ENCODE assay signal across 21 mouse cellular contexts in the genomic region with DNA sequence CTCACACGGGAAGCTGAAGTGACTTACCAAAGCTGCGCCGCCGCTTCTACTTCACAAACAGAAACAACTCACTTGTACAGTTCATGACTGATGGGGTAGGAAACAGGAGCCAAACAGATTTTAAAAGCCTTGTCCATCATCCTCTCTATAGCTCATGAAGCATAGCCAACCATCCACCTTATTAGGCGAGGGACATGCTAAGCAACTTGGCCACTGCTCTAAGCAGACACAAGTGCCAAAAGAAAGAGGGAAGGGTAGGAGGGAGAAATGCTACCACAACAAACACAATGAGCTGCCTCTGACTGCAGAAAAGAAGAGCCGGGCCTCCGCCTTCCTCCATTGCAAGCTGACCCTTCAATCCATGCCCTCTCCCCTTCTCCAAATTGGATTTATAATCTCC.
A peak's percentile ranks its signal among the peaks of the same experiment; 100 is the strongest.
DNase-seq lines count a peak whose midpoint lies in the region; ATAC-seq and TF ChIP-seq lines count a peak whose summit lies in the region.
"Had no signal": no experiment of that assay in that cellular context is flagged by ENCODE, and none has a peak within 500 bp of the region (broad histone marks: within the 10 kb centered on the region; RNA-seq: fewer than 3 reads in every experiment).

No protein-coding gene starts in this region.

- H3K9ac ChIP-seq in forebrain, embryonic 13.5 days: no peak overlapping the region
- H3K9ac ChIP-seq in forebrain, postnatal 0 days: no peak overlapping the region
- no peak overlapping the region for H3K9ac ChIP-seq in forebrain, embryonic 16.5 days (replicated peaks; ENCODE audit: low read depth, low read length)
- no peak overlapping the region for H3K9ac ChIP-seq in forebrain, embryonic 12.5 days
- H3K9ac ChIP-seq in hindbrain, embryonic 15.5 days: no peak overlapping the region
- H3K9ac ChIP-seq in midbrain, postnatal 0 days (replicated peaks; ENCODE audit: low read length, poor library complexity, severe bottlenecking): no peak overlapping the region
- no peak overlapping the region for H3K9ac ChIP-seq in midbrain, embryonic 15.5 days
- H3K9ac ChIP-seq: heart, embryonic 13.5 days had no signal

- no peak overlapping the region for H3K4me3 ChIP-seq in forebrain, embryonic 13.5 days
- no peak overlapping the region for H3K4me3 ChIP-seq in forebrain, postnatal 0 days (ENCODE audit: low read depth, low read length)
- no peak overlapping the region for H3K4me3 ChIP-seq in forebrain, embryonic 16.5 days (replicated peaks; ENCODE audit: low read length)
- no peak overlapping the region for H3K4me3 ChIP-seq in forebrain, embryonic 12.5 days (replicated peaks)
- no peak overlapping the region for H3K4me3 ChIP-seq in hindbrain, embryonic 15.5 days
- no peak overlapping the region for H3K4me3 ChIP-seq in hindbrain, embryonic 10.5 days
- no peak overlapping the region for H3K4me3 ChIP-seq in midbrain, postnatal 0 days (ENCODE audit: low read depth, low read length)
- H3K4me3 ChIP-seq in midbrain, embryonic 15.5 days: no peak overlapping the region
- H3K4me3 ChIP-seq: heart, adult 2 months; heart, embryonic 10.5 days; heart, embryonic 13.5 days had no signal

- H3K27ac ChIP-seq in forebrain, embryonic 13.5 days: no peak overlapping the region
- H3K27ac ChIP-seq in forebrain, postnatal 0 days (ENCODE audit: low read depth, low read length): no peak overlapping the region
- no peak overlapping the region for H3K27ac ChIP-seq in forebrain, embryonic 16.5 days (ENCODE audit: low read length)
- no peak overlapping the region for H3K27ac ChIP-seq in forebrain, embryonic 12.5 days
- no peak overlapping the region for H3K27ac ChIP-seq in hindbrain, embryonic 15.5 days (replicated peaks)
- H3K27ac ChIP-seq in hindbrain, embryonic 10.5 days: no peak overlapping the region
- no peak overlapping the region for H3K27ac ChIP-seq in midbrain, postnatal 0 days (ENCODE audit: low read depth, low read length)
- no peak overlapping the region for H3K27ac ChIP-seq in midbrain, embryonic 15.5 days
- H3K27ac ChIP-seq: heart, adult 2 months; heart, embryonic 10.5 days; heart, embryonic 13.5 days had no signal

- no peak overlapping the region for H3K4me2 ChIP-seq in forebrain, embryonic 13.5 days
- no peak overlapping the region for H3K4me2 ChIP-seq in forebrain, postnatal 0 days (ENCODE audit: low read depth)
- no peak overlapping the region for H3K4me2 ChIP-seq in forebrain, embryonic 16.5 days (ENCODE audit: low read length)
- no peak overlapping the region for H3K4me2 ChIP-seq in forebrain, embryonic 12.5 days
- H3K4me2 ChIP-seq in hindbrain, embryonic 15.5 days: no peak overlapping the region
- no peak overlapping the region for H3K4me2 ChIP-seq in midbrain, postnatal 0 days (ENCODE audit: low read depth, low read length, poor library complexity, severe bottlenecking)
- no peak overlapping the region for H3K4me2 ChIP-seq in midbrain, embryonic 15.5 days
- H3K4me2 ChIP-seq: heart, embryonic 13.5 days had no signal

- no peaks in the 10 kb centered on the region for H3K9me3 ChIP-seq in forebrain, embryonic 13.5 days (replicated peaks)
- H3K9me3 ChIP-seq in forebrain, postnatal 0 days (ENCODE audit: low read length): no peaks in the 10 kb centered on the region
- H3K9me3 ChIP-seq in forebrain, embryonic 16.5 days (ENCODE audit: control insufficient read depth, low read length): no peaks in the 10 kb centered on the region
- no peaks in the 10 kb centered on the region for H3K9me3 ChIP-seq in forebrain, embryonic 12.5 days
- H3K9me3 ChIP-seq in hindbrain, embryonic 15.5 days: no peaks in the 10 kb centered on the region
- no peaks in the 10 kb centered on the region for H3K9me3 ChIP-seq in hindbrain, embryonic 10.5 days
- no peaks in the 10 kb centered on the region for H3K9me3 ChIP-seq in midbrain, postnatal 0 days (ENCODE audit: low read length)
- H3K9me3 ChIP-seq in midbrain, embryonic 15.5 days: no peaks in the 10 kb centered on the region
- H3K9me3 ChIP-seq: heart, embryonic 10.5 days; heart, embryonic 13.5 days had no signal

- H3K27me3 ChIP-seq in forebrain, embryonic 13.5 days: no peaks in the 10 kb centered on the region
- no peaks in the 10 kb centered on the region for H3K27me3 ChIP-seq in forebrain, postnatal 0 days (ENCODE audit: insufficient read depth, low read length)
- no peaks in the 10 kb centered on the region for H3K27me3 ChIP-seq in forebrain, embryonic 16.5 days (replicated peaks; ENCODE audit: control insufficient read depth, insufficient read depth, low read length)
- H3K27me3 ChIP-seq in forebrain, embryonic 12.5 days: no peaks in the 10 kb centered on the region
- H3K27me3 ChIP-seq in hindbrain, embryonic 15.5 days: no peaks in the 10 kb centered on the region
- no peaks in the 10 kb centered on the region for H3K27me3 ChIP-seq in hindbrain, embryonic 10.5 days (ENCODE audit: insufficient read depth, poor library complexity, severe bottlenecking)
- no peaks in the 10 kb centered on the region for H3K27me3 ChIP-seq in midbrain, postnatal 0 days (ENCODE audit: insufficient read depth, low read length)
- H3K27me3 ChIP-seq in midbrain, embryonic 15.5 days (replicated peaks): no peaks in the 10 kb centered on the region
- H3K27me3 ChIP-seq: heart, embryonic 13.5 days had no signal

- no peak for TF ChIP-seq CTCF in forebrain, postnatal 0 days (IDR thresholded peaks at IDR 0.05; ENCODE audit: low read depth)
- no peak for TF ChIP-seq CTCF in midbrain, postnatal 0 days (IDR thresholded peaks at IDR 0.05)

- no peaks in the 10 kb centered on the region for H3K4me1 ChIP-seq in forebrain, embryonic 13.5 days
- no peaks in the 10 kb centered on the region for H3K4me1 ChIP-seq in forebrain, postnatal 0 days (ENCODE audit: insufficient read depth)
- 0 out of 2 replicates have a peak, but pooled peaks cover 3% of the 10 kb centered on the region for H3K4me1 ChIP-seq in forebrain, embryonic 16.5 days (replicated peaks; ENCODE audit: control insufficient read depth, insufficient read depth, low read length)
- no peaks in the 10 kb centered on the region for H3K4me1 ChIP-seq in forebrain, embryonic 12.5 days
- H3K4me1 ChIP-seq in hindbrain, embryonic 15.5 days (replicated peaks): 0 out of 2 replicates have a peak, but pooled peaks cover under 1% of the 10 kb centered on the region
- H3K4me1 ChIP-seq in hindbrain, embryonic 10.5 days (replicated peaks): 0 out of 2 replicates have a peak, but pooled peaks cover 4% of the 10 kb centered on the region
- H3K4me1 ChIP-seq in midbrain, postnatal 0 days (ENCODE audit: insufficient read depth, low read length): no peaks in the 10 kb centered on the region
- no peaks in the 10 kb centered on the region for H3K4me1 ChIP-seq in midbrain, embryonic 15.5 days

- ATAC-seq in forebrain, embryonic 13.5 days: peak; percentile 23; the same call in 1 of the 2 replicates
- ATAC-seq in forebrain, postnatal 0 days: no peak
- ATAC-seq in forebrain, embryonic 16.5 days: peak; percentile 76
- ATAC-seq in forebrain, embryonic 12.5 days (ENCODE audit: low FRiP score): no peak
- 0 out of 2 replicates have a peak, but pooled peaks have one; percentile 46 for ATAC-seq in hindbrain, embryonic 15.5 days (ENCODE audit: low FRiP score, low read depth)
- ATAC-seq in midbrain, postnatal 0 days (ENCODE audit: low FRiP score): no peak
- no peak for ATAC-seq in midbrain, embryonic 15.5 days (replicated peaks)
- ATAC-seq: activated CD4-positive, CD25-positive, alpha-beta regulatory T cell, adult 4 months; intestine, postnatal 0 days had no signal

- H3K36me3 ChIP-seq in forebrain, embryonic 13.5 days (ENCODE audit: poor library complexity, severe bottlenecking): no peaks in the 10 kb centered on the region
- H3K36me3 ChIP-seq in forebrain, postnatal 0 days (ENCODE audit: insufficient read depth): no peaks in the 10 kb centered on the region
- no peaks in the 10 kb centered on the region for H3K36me3 ChIP-seq in forebrain, embryonic 16.5 days (ENCODE audit: control insufficient read depth, insufficient read depth)
- H3K36me3 ChIP-seq in forebrain, embryonic 12.5 days (replicated peaks): no peaks in the 10 kb centered on the region
- H3K36me3 ChIP-seq in hindbrain, embryonic 15.5 days: no peaks in the 10 kb centered on the region
- no peaks in the 10 kb centered on the region for H3K36me3 ChIP-seq in hindbrain, embryonic 10.5 days
- no peaks in the 10 kb centered on the region for H3K36me3 ChIP-seq in midbrain, postnatal 0 days (ENCODE audit: insufficient read depth, low read length)
- no peaks in the 10 kb centered on the region for H3K36me3 ChIP-seq in midbrain, embryonic 15.5 days (replicated peaks)
- H3K36me3 ChIP-seq: heart, embryonic 10.5 days; heart, embryonic 13.5 days had no signal

- DNase-seq in forebrain, postnatal 0 days: no peak
- no peak for DNase-seq in hindbrain, embryonic 10.5 days (ENCODE audit: low spot score)
- DNase-seq in midbrain, postnatal 0 days (ENCODE audit: low spot score): peak; percentile 15
- DNase-seq: adrenal gland, adult 8-10 months; adrenal gland, postnatal 25 days; cerebellum, adult 18-20 months; cerebellum, adult 9-10 months; cerebellum, postnatal 14 days; gastrocnemius, postnatal 25 days; heart, adult 2 months; heart, postnatal 14 days; kidney, adult 2 months had no signal

- 72% methylated on average over 7 of the region's 7 CpGs for WGBS in forebrain, embryonic 13.5 days
- 47% methylated on average over 7 of the region's 7 CpGs for WGBS in forebrain, postnatal 0 days
- 51% methylated on average over 7 of the region's 7 CpGs for WGBS in forebrain, embryonic 16.5 days
- 82% methylated on average over 7 of the region's 7 CpGs for WGBS in forebrain, embryonic 12.5 days
- whole genome bisulfite sequencing in hindbrain, embryonic 15.5 days: 79% methylated on average over 7 of the region's 7 CpGs
- WGBS in hindbrain, embryonic 10.5 days: 92% methylated on average over 7 of the region's 7 CpGs
- 79% methylated on average over 7 of the region's 7 CpGs for WGBS in midbrain, postnatal 0 days
- WGBS in midbrain, embryonic 15.5 days: 77% methylated on average over 7 of the region's 7 CpGs

Comparison
In these comparisons a context has a peak if more than half of its experiments do, and no peak if none do; other contexts are left out.
1. ATAC-seq: peak in forebrain, embryonic 13.5 days (single experiment), forebrain, embryonic 16.5 days (single experiment) and hindbrain, embryonic 15.5 days (single experiment); none in forebrain, postnatal 0 days (single experiment), forebrain, embryonic 12.5 days (single experiment), midbrain, postnatal 0 days (single experiment) and midbrain, embryonic 15.5 days (single experiment).